Mouse (Mus musculus) midbrain, embryonic 15.5 days (tissue): ENCODE results near the gene Tceal7. TPM values are rescaled to one million over a fixed set of nuclear protein-coding genes. Genes with fewer than 3 reads are reported as not detected.
A peak's percentile ranks its signal among the peaks of the same experiment; 100 is the strongest.
"Not testable (repeated sequence)": the region's sequence is repeated elsewhere in the genome, so short reads cannot be mapped to it uniquely, and the experiment has no call there.

Experiments used
- ATAC-seq: fragments of 200-750 bp; cut with Nextera tagmentation; replicated peaks from 2 replicates; pipeline ENCODE4 v1.8.0; 2017; ENCODE audit warnings: moderate TSS enrichment
- H3K27ac ChIP-seq: fragments of 300-500 bp; sonication (generic); 2 replicates; pipeline ENCODE4 v1.5.1; 2015; ENCODE audit warnings: mild to moderate bottlenecking, inconsistent platforms
- H3K27me3 ChIP-seq: fragments of 300-500 bp; sonication (generic); replicated peaks from 2 replicates; pipeline ENCODE4 v1.6.1; 2015; ENCODE audit warnings: inconsistent platforms
- H3K36me3 ChIP-seq: fragments of 300-500 bp; sonication (generic); replicated peaks from 2 replicates; pipeline ENCODE4 v1.6.1; 2015; ENCODE audit warnings: inconsistent platforms
- H3K4me1 ChIP-seq: fragments of 300-500 bp; sonication (generic); 2 replicates; pipeline ENCODE4 v1.6.1; 2015; ENCODE audit warnings: inconsistent platforms
- H3K4me2 ChIP-seq: fragments of 300-500 bp; sonication (generic); 2 replicates; pipeline ENCODE4 v1.6.1; 2015; ENCODE audit warnings: inconsistent platforms, mild to moderate bottlenecking, moderate library complexity
- H3K4me3 ChIP-seq: fragments of 300-500 bp; sonication (generic); 2 replicates; pipeline ENCODE4 v1.5.1; 2015; ENCODE audit warnings: mild to moderate bottlenecking, inconsistent platforms
- H3K9ac ChIP-seq: fragments of 300-500 bp; sonication (generic); 2 replicates; pipeline ENCODE4 v1.6.1; 2015; ENCODE audit warnings: mild to moderate bottlenecking, inconsistent platforms
- H3K9me3 ChIP-seq: fragments of 300-500 bp; sonication (generic); 2 replicates; pipeline ENCODE4 v1.6.1; 2016; ENCODE audit warnings: inconsistent platforms
- WGBS: fragments of 180-500 bp; shearing (Covaris S2); methylation state at CpG from one replicate; pipeline ENCODE4 v1.1.7; 2015; ENCODE audit warnings: mixed read lengths; 5-methylcytosine and 5-hydroxymethylcytosine counted together
- microRNA-seq: library from miRNA; unstranded; fragments of <30 nt; microRNA quantifications from one replicate; pipeline ENCODE4, GENCODE M21; 2016
- polyA plus RNA-seq: library from polyadenylated mRNA; unstranded; fragments of >200 nt; fragmentation: Nextera tagmentation; extraction: Ambion mirVana; gene quantifications from 2 replicates; pipeline ENCODE4 v1.2.1, GENCODE M21; 2015

The Tceal7 gene
- polyA plus RNA-seq, 1 experiment from 2014 or later: 2.7 TPM

DNA sequence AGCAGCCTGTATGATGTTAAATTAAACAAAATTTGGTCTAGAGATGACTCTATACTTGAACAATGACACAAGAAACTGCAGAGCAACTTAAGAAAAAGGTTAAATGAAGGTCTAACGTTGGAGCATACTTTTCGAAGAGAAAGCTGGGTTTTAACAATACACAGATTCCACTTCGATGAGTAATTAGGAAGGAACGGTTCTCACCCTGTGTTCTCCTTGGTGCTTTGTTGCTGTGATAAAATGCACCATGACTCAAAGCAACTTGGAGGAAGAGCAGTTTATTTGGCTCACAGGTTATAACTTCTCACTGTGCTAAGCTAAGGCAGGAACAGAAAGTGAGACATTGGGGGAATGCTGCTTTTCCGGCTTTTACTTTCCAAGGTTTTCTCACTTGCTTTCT lies 53.1 kb downstream of the Tceal7 start:
- no peak overlapping the region for H3K27ac ChIP-seq
- peaks cover 13% of the 10 kb centered on the region for H3K4me1 ChIP-seq
- no peaks in the 10 kb centered on the region for H3K36me3 ChIP-seq
- WGBS: 84% methylated on average over 5 of the region's 5 CpGs
- ATAC-seq: no peak
- H3K9ac ChIP-seq: no peak overlapping the region
- no peak overlapping the region for H3K4me3 ChIP-seq
- H3K9me3 ChIP-seq: no peaks in the 10 kb centered on the region
- no peak overlapping the region for H3K4me2 ChIP-seq
- H3K27me3 ChIP-seq: no peaks in the 10 kb centered on the region

DNA sequence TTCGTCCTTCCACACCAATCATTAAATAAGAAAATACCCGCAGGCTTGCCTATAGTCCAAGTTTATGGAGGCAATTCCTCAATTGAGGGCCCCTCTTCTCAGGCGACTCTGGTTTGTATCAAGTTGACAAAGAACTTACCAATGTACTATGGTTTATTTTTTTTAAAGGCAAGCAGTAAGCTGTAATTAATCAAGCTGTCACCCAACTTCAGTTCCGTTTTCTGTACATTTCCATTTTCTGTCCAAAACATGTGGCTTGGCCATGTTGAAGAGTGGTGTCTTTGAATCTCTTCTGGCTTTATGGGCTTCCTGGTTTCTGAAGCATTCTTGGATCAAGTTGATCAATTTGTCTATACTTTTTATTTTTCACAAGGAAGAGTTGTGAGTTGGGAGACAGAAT lies 53.6 kb downstream of the Tceal7 start:
- Histone ChIP-seq H3K4me2 (no peak overlapping the region), H3K27me3 (no peaks in the 10 kb centered on the region), H3K36me3 (no peaks in the 10 kb centered on the region), H3K27ac (no peak overlapping the region), H3K4me3 (no peak overlapping the region), H3K4me1 (peaks cover 13% of the 10 kb centered on the region), H3K9me3 (no peaks in the 10 kb centered on the region), H3K9ac (no peak overlapping the region)
- no peak for ATAC-seq
- 85% methylated on average over 4 of the region's 4 CpGs for WGBS

DNA sequence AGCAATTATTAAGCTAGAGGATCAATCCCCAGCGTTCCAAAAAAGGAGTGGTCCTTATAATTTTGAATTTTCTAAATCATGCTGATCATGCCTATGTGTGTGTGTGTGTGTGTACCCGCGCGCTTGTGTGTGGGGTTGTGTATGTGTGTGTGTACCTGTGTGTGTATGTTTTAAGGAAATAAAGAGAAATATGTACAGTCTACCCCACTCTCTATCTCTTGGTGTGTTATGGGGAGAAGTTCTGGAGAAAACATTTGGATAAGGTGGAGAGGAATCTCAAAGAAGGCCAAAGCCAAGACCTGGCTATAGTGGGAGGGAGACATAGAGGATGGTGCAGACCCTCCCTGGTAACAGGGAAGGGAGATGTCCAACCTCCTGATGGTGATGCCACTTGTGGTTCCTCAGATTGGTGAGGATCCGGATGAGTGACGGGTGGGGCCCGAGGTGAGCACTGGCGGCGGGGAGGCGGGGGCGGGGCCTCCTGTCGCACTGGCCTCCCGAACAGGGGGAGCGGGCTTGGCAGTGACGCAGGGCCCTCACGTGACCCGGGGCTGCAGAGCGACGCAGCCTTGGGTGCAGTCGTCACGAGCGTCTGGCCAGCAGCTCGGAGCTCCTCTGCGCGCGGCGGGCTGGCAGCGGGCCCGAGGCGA lies 55.3 kb downstream of the Tceal7 start, which contains the start of gene Bex3:
Gene Bex3 (plus strand): TSS at position 511 of the 650 bp plus-strand sequence.
- Histone ChIP-seq H3K9ac (peak within 1 kb of the TSS; percentile 37; the same call in 1 of the 2 replicates), H3K4me3 (peak within 1 kb of the TSS; percentile 47), H3K4me1 (peaks cover 13% of the 10 kb centered on the region), H3K4me2 (peak within 1 kb of the TSS; percentile 54), H3K27ac (peak within 1 kb of the TSS; percentile 76)
- not testable (repeated sequence) for H3K36me3 ChIP-seq, H3K9me3 ChIP-seq, H3K27me3 ChIP-seq
- 38% methylated on average over 13 of the region's 30 CpGs for WGBS
- peak; percentile 99 for ATAC-seq

DNA sequence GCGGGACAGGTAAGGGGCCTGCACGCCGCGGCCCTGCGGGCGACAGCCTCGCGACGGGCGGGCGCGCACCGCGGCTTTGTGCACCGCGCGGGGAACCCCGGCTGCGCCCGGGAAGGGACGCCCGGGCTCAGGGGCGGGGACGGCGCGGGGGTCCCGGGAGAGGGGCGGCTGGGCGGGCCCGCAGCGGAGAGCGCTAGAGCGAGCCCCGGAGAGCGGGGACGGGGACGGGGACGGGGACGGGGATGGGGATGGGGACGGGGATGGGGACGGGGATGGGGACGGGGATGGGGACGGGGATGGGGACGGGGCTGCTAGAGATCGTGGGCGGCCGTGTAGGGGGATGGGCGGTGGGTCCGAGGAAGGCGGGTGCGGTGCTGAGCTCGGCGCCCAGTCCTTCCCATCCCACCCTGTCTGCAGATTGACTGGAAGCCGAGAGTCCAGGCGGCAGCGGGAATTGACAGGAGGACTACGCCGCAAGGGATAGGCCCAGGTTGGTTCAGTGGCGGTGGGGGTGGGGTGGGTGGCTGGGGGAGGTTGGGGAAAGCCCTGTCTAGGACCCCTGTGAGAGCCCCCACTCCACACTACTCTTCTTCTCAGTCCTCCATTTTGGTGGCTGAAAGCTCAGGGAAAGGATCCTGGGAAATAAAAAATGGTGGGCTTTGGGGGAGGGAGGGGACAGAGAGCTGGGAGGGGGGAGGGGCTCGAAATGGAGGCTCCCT lies 56.0 kb downstream of the Tceal7 start:
- peak; percentile 72 for ATAC-seq
- peak overlapping the region; percentile 76 for H3K27ac ChIP-seq
- H3K4me2 ChIP-seq: peak overlapping the region; percentile 54
- H3K9me3 ChIP-seq, H3K27me3 ChIP-seq, H3K36me3 ChIP-seq: not testable (repeated sequence)
- H3K9ac ChIP-seq: peak overlapping the region; percentile 37; the same call in 1 of the 2 replicates
- H3K4me3 ChIP-seq: peak overlapping the region; percentile 47
- H3K4me1 ChIP-seq: peaks cover 13% of the 10 kb centered on the region
- WGBS: 26% methylated on average over 14 of the region's 60 CpGs

DNA sequence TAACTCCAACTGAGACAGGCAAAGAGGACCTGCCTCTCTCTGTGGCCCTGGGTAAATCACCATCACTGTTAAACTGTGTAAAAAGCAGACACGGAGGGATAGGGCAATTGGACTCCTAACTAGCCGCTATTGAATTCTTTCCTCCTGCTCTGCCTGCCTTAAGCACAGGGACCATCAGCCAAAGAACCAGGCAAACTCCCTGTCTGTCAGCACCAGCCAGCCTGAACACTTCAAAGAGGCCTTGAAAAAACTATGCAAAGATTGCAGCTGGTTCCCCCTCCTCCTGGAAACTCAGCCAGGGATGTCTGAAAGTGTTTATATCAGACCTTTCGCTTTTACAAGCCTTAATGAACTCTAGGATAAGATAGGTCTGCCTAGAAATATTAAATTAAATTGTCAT lies 60.0 kb downstream of the Tceal7 start:
- 26% methylated on average over 3 of the region's 3 CpGs for WGBS
- H3K4me3 ChIP-seq: no peak overlapping the region
- 0 out of 2 replicates have a peak, but pooled peaks cover 4% of the 10 kb centered on the region for H3K27me3 ChIP-seq
- H3K36me3 ChIP-seq: no peaks in the 10 kb centered on the region
- peaks cover 13% of the 10 kb centered on the region for H3K4me1 ChIP-seq
- ATAC-seq: no peak
- no peaks in the 10 kb centered on the region for H3K9me3 ChIP-seq
- no peak overlapping the region for H3K9ac ChIP-seq
- H3K27ac ChIP-seq: 0 out of 2 replicates have a peak overlapping the region, but pooled peaks have one; percentile 34
- H3K4me2 ChIP-seq: no peak overlapping the region

DNA sequence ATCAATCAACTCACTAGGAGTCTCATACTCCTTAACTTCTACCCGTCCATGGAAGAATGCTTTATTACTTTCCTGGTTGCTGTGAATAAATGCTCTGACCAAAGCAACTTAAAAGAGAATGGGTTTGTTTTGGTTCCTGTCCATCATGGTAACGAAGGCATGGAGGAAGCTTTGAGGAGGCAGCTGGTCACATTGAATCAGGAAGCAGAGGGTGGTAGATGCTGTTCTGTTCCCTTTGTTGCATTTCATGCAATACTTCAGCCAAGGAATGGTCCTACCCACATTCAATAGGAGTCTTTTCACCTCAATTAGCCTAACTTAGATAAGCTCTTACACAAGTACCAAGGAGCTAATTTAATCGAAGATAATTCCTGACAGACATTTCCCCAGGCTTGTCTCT lies 60.8 kb downstream of the Tceal7 start:
- Histone ChIP-seq H3K4me1 (peaks cover 13% of the 10 kb centered on the region), H3K9ac (no peak overlapping the region), H3K9me3 (no peaks in the 10 kb centered on the region), H3K4me3 (no peak overlapping the region), H3K4me2 (no peak overlapping the region), H3K27me3 (0 out of 2 replicates have a peak, but pooled peaks cover 4% of the 10 kb centered on the region), H3K36me3 (no peaks in the 10 kb centered on the region), H3K27ac (no peak overlapping the region)
- no peak for ATAC-seq
- WGBS: 33% methylated on average over 3 of the region's 3 CpGs

Small RNA genes lying within 50 kb of the gene (microRNA-seq; reads per million reads assigned to microRNA genes)
- gene Mir6383: not detected

Other genes starting within 250 kb of the Tceal7 start
- 299 and 305 TPM in 2 replicates for gene Arxes2, start 221.0 kb upstream of the Tceal7 start, polyA plus RNA-seq
- 153 and 164 TPM in 2 replicates for gene Arxes1, start 181.4 kb upstream of the Tceal7 start, polyA plus RNA-seq
- 787 TPM in 2 replicates for gene Bex2, start 146.5 kb upstream of the Tceal7 start, polyA plus RNA-seq
- not detected in 2 replicates for gene Nxf3, start 129.5 kb upstream of the Tceal7 start, polyA plus RNA-seq
- 136 and 147 TPM in 2 replicates for gene Bex4, start 75.8 kb upstream of the Tceal7 start, polyA plus RNA-seq
- 112 and 114 TPM in 2 replicates for gene Tceal8, start 42.4 kb upstream of the Tceal7 start, polyA plus RNA-seq
- 33.3 TPM in 2 replicates for gene Tceal5, start 10.9 kb upstream of the Tceal7 start, polyA plus RNA-seq
- 272 and 277 TPM in 2 replicates for gene Bex1, start 734 bp downstream of the Tceal7 start, polyA plus RNA-seq
- gene Tceal9, start 30.3 kb downstream of the Tceal7 start, polyA plus RNA-seq: 248 and 258 TPM in 2 replicates
- gene Bex3, start 55.5 kb downstream of the Tceal7 start, polyA plus RNA-seq: 659 and 684 TPM in 2 replicates